Mouse (Mus musculus): Measurements from ENCODE around the gene Dnah7b. TPM values are rescaled to one million over a fixed set of nuclear protein-coding genes. Genes with fewer than 3 reads are reported as not detected.
"Not testable (repeated sequence)": the region's sequence is repeated elsewhere in the genome, so short reads cannot be mapped to it uniquely, and the experiment has no call there.

Dnah7b gene
- polyA plus RNA-seq, 1 experiment: 13.3 TPM

DNA sequence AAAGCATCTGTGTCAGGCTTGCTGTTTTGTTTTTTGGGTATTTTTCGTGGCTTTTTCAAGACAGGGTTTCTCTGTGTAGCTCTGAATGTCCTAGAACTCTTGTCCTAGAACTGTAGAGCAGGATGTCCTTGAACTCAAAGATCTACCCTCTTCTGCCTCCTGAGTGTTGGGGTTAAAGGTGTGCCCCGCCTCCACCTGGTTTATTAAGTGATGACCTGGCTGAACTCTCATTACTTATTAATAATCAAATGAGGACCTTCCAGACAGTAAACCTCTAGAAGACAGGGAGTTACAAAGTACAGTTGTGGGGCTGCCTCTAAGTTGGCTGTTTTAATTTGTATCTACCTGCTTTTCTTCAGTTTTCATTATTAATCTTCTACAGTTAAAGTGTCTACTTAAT, 202.7 kb downstream of the Dnah7b start:
- not testable (repeated sequence) for DNase-seq (ENCODE audit: low read depth)

DNA sequence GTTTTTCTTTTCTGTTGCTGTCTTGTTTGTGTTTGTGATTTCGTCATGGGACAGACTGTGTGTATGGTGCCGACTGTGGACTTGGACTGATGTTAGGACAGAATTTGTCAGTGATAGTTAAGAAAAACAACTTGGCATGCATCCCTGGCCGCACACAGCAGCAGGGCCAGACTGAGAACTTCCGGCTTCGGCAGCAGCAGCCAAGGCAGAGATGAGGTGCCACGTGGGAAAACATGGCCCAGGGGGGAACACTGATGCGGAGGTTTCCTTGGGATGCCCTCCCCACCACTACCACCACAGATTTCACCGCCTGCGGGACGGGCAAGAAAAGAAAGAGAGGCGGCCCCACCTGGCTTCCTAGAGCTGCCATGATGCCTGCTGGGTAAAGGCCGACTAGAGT, 205.8 kb downstream of the Dnah7b start:
- TF ChIP-seq POLR2A (IDR thresholded peaks at IDR 0.05; ENCODE audit: borderline replicate concordance, extremely low read depth, insufficient read depth, insufficient read length, poor library complexity, severe bottlenecking): no peak
- no peak for TF ChIP-seq CTCF (IDR thresholded peaks at IDR 0.05; ENCODE audit: borderline replicate concordance, extremely low read depth, insufficient read depth, insufficient read length)
- no peak for DNase-seq (ENCODE audit: low read depth)

DNA sequence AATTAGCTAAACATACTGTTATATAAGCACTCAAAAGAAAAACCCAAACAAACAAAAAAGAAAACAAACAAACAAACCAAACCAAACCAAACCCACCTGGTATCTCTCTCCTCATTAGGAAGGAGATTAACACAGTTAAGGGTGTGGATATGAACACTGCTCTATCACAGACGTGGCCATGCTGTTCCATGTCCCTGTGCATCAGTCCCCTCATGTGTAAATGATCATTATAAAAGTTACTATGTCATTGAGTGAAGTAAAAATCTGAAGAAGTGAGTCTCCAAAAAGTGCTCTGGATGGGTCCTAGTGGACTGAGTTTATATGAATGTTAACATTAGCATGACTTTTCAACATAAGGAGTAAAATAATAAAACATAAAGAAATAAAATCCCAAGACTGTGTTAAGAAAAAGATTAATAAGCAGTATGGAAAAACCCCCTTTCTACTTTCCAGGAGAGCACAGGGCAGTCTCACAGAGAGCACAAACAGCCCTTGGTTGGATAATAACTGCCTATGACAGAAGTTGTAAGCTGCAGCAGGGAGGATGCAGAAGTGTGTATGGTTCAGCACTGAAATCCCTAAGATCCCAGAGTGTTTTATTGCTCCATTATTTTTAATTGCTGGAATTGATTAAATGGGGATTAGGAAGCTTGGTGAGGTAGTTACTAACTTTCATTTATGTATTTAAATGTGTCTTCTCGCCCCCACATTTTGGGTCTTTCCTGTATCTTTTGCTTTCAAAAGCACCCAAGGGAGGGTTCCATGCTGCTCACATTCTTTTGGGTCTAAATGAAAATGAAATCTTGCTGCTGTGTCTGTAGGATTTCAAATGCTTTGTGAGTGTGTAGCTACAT, 212.2 kb downstream of the Dnah7b start:
- not testable (repeated sequence) for DNase-seq (ENCODE audit: low read depth)

DNA sequence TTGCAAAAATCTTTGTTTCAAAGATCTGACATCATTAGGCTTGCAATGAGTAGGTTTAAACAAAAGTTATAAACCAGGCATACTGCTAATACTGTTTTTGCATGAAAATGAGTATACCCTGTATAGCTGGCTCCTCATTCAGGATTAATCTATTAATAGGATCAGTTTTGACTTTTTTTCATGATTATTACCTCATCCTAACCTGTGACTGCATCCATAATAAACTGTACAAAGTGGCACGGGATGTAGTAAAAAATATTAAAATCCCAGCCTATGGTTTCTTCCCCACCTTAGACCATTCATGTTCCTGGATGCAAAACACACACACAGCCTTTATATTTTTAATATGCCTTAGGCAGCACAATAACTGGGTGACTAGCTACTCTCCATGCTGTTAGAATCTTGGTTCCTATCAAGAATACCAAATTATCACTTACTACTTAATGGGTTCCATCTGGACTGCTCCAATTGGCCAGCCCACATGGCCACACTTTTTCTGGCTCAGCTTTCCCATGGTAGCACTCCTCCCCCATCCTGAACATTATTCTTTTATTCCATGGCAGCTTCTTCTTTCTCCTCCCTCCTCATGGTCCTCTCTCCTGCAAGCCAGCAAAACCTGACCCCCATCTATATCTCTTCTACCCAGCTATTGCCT, 212.9 kb downstream of the Dnah7b start:
- DNase-seq (ENCODE audit: low read depth): not testable (repeated sequence)

DNA sequence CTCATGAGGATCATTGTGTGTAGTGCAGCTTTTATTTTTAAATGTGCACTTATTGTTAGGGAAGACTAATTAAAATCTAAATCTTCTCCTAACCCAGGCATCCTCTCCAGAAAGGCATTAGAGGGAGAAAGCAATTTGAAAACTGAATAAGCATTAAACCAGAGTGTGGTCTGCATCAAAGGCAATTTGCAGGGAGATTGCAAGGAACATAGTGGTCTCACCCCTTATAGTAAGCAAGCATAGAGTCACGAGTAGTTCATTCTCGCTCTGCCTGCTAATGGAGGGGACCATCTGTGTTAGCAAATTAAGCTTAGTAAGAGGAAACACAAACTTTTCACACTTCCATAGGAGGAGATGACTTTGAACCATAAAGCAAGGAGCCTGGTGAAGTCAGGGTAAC, 228.3 kb downstream of the Dnah7b start:
- peak; percentile 2 for DNase-seq (ENCODE audit: low read depth)

DNA sequence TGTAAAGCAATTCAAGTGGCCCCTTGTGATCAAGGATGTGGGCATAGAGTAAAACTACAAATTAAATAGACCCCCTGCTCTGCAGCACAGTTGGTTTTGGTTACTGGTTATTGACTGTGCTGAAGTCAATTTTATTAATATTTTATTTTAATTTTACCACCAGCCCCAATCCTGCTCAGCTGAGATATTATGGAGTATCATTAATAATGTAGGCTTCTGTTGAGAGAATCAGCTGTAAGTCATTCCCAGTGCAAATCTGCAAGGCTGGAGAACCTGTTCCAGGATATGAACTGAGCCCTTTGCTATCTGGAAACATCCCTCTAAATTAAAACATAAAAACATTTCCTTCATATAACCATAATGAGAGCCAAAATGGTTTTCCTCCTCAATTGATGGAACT, 259.8 kb downstream of the Dnah7b start:
- not testable (repeated sequence) for DNase-seq (ENCODE audit: low read depth)

DNA sequence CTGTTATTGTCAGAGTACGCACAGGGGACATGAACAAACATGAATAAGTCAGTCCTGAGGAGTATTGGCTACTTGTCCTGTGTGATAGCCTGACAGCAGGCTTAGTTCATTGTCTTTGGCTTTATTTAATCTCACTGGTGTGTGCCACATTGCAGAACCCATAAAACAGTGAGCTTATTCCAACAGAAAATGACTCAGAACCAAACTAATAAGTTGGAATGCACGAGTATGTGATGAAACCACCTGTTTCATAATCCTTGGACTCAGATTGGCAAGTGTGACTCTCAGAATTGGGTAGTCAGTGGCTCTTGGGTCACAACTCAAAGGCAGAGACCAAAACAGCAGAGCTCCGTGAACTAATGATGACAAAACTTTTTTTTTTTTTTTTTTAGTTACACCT, 279.2 kb downstream of the Dnah7b start:
- DNase-seq (ENCODE audit: low read depth): not testable (repeated sequence)

DNA sequence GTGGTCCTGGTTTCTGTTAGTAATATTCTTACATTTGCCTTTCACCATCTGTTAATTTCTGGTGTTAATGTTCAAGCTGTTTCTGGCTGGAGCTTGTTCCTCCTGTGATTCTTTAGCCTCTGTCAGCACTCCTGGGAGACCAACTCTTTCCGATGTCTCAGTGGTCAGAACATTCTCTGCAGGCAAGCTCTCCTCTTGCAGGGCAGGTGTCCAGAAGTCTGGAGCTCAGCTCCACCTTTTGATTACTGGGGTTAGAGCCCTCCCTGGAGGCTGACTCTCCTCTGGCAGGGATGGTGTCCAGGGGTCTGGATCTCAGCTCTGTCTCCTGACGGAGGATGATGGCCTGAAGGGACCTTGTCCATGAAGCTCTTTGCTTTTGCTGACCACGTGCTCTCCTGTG, 314.5 kb downstream of the Dnah7b start:
- DNase-seq (ENCODE audit: low read depth): not testable (repeated sequence)

DNA sequence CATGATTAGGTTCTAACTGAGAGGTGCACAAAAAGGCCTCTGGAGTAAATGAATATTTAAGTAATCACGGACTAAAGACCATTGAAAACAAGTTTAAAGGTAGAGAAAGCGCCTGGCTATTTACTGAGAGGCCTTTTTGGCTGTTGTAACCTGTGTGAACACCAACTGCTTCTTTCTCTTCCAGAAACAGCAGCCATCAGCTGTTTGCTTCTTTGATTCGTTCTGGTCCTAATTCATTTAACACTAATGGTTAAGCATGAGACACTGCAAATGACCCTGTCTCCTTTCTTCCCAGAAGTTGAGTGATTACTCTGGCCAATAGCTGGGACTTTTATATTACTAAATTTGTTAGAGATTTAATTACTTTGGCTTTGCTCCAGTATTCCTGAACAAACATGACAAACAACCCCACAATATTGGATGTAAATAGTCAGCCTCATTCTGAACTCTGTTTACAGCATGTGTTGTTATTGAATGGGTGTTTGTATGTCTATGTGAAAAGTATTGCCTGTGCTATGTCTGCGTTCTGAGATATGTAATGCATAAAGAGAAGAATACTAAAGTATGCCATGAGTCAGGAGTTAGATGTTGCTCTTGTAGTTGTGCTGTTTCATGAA, 328.7 kb downstream of the Dnah7b start:
- DNase-seq (ENCODE audit: low read depth): peak; percentile 46

DNA sequence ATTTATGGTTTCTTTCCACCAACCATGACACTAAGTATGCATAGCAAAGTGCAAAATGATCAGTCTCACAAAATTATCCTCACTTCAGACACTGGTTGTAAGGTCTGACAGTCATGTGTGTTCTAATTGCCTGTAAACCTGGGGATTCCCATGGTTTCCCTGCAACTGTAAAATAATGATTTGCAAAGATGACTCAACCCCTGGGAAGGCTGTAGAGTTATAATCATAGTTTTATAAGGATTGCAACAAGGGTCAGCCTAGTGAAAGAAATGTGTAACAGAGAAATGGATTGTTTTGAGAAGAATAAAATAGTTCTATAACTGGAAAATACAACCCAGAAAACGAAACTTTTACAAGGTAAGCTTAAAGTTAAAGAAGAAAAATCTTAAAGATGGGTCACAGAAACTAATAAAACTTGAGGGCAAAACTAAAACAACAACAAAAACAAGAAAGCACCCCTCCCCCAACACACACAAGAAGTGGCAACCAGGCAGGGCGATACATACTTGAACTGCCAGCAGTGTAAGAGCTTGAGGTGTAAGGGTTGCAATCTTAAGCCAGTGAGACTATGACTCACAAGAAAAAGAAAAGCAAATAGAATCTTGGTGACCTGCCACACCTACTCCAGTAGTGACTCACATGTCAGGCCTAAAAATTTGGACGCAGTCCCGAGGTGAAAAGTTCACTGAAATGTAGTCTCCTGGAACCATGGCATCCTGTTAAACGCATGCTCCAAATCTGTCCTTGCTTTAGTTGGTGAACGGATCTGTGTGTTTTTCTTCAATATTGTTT, 342.4 kb downstream of the Dnah7b start:
- no peak for TF ChIP-seq POLR2A (IDR thresholded peaks at IDR 0.05; ENCODE audit: borderline replicate concordance, extremely low read depth, insufficient read depth, insufficient read length, poor library complexity, severe bottlenecking)
- TF ChIP-seq CTCF (IDR thresholded peaks at IDR 0.05; ENCODE audit: borderline replicate concordance, extremely low read depth, insufficient read depth, insufficient read length): no peak
- DNase-seq (ENCODE audit: low read depth): no peak

DNA sequence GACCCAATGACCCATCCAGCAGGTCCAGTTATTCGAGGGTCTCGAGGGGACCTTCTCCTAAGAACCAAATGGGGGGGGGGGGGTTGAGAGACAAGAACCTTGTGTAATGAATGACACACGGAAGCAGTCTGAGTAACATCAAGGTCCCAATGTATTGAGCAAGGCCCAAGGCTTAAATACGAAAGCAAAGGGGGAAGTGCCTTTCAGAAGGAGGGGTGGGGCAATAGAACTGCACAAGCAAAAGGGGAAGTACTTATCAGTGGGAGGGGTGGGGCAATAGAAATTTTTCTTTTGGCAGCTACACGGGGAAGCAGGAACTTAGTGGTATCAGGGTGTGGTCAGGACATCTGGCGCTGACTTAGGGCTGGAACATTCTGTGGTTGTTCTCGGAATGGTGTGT, 348.7 kb downstream of the Dnah7b start:
- not testable (repeated sequence) for DNase-seq (ENCODE audit: low read depth)

DNA sequence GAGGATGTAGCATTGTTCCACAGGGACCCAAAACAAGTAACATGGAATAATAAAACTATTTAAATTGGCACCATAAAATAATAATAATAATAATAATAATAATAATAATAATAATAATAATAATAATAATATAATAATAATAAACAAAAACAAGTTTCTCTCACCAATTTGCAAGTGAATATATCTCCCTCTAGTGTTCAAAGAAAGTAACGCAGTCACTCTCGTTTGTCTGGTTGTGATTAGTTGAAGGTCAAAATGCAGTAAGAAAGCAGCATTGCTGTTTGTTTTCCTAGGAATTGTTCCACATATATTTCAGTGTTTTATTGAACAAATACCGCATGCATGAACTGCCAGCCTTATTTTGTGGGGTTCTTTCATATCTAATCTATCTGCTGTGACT, 350.8 kb downstream of the Dnah7b start:
- DNase-seq (ENCODE audit: low read depth): peak; percentile 63

DNA sequence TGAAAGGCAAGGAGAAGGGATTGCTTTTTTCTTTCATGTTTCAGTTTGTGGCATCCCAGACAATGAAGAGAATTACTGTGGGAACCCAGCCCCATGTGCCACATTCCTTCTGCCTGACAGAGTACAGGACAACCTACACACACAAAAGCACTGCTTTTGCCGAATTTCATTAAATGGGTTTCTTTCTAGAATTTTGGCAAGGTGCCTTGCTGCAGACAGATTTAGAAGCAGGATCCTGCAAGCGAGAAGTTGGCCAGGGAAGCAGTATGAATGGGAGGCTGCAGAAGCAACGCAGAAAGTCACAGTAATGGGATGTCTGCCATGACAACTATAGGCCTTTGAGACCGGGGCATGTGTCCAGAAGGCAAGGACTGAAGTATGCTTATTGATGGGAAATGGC, 352.9 kb downstream of the Dnah7b start:
- not testable (repeated sequence) for DNase-seq (ENCODE audit: low read depth)

Other genes with a start within 250 kb of the Dnah7b start
- gene Gm5269, start 176.0 kb upstream of the Dnah7b start, polyA plus RNA-seq (2012; rRNA removed): not detected in 2 replicates
- 10.3 and 17.5 TPM in 2 replicates for gene Slc40a1, start 139.8 kb upstream of the Dnah7b start, polyA plus RNA-seq (2012; rRNA removed)